Mouse (Mus musculus) MN1 (cell line): ENCODE data around the gene Mymx.

Experiments used
- DNase-seq: peaks from one replicate; pipeline ENCODE4 v3.0.0-alpha.2; 2016; ENCODE audit warnings: low spot score

Mymx gene

GRCm38 (mm10) chr17:45610144-45610866 is 8.4 kb upstream of the Mymx start:
- peak; percentile 71 for DNase-seq

- no peak for DNase-seq
Observed at GRCm38 (mm10) chr17:45608396-45608795, 6.5 kb upstream of the Mymx start.

GRCm38 (mm10) chr17:45606992-45607879 is 5.3 kb upstream of the Mymx start:
- no peak for DNase-seq

GRCm38 (mm10) chr17:45602984-45603383 is 1.1 kb upstream of the Mymx start:
- DNase-seq: peak; percentile 78

- DNase-seq: no peak
Observed at GRCm38 (mm10) chr17:45601325-45601724, 577 bp downstream of the Mymx start.

GRCm38 (mm10) chr17:45600267-45600666 is 1.6 kb downstream of the Mymx start:
- no peak for DNase-seq

GRCm38 (mm10) chr17:45599446-45600242 is 2.3 kb downstream of the Mymx start, which contains the start of gene Slc29a1:
Gene Slc29a1 (minus strand): TSS chr17:45599606.
- DNase-seq: peak; percentile 86

- DNase-seq: no peak
Observed at GRCm38 (mm10) chr17:45598891-45599290, 3.0 kb downstream of the Mymx start.

- no peak for DNase-seq
Observed at GRCm38 (mm10) chr17:45598376-45598775, 3.5 kb downstream of the Mymx start.

- DNase-seq: peak; percentile 60
Observed at GRCm38 (mm10) chr17:45597787-45598186, 4.1 kb downstream of the Mymx start.

GRCm38 (mm10) chr17:45596631-45597396 is 5.1 kb downstream of the Mymx start:
- DNase-seq: peak; percentile 96

- peak; percentile 60 for DNase-seq
Observed at GRCm38 (mm10) chr17:45595736-45596390, 6.0 kb downstream of the Mymx start.

GRCm38 (mm10) chr17:45594881-45595735 is 6.8 kb downstream of the Mymx start:
- peak; percentile 75 for DNase-seq

- no peak for DNase-seq
Observed at GRCm38 (mm10) chr17:45594195-45594594, 7.7 kb downstream of the Mymx start.

GRCm38 (mm10) chr17:45593479-45593878 is 8.4 kb downstream of the Mymx start:
- DNase-seq: no peak

GRCm38 (mm10) chr17:45592606-45593431 is 9.1 kb downstream of the Mymx start:
- no peak for DNase-seq

GRCm38 (mm10) chr17:45591701-45592605 is 9.9 kb downstream of the Mymx start:
- DNase-seq: peak; percentile 51

GRCm38 (mm10) chr17:45590410-45590809 is 11.5 kb downstream of the Mymx start:
- DNase-seq: no peak
